Mouse (Mus musculus): ENCODE data around the gene Apc2. TPM values are rescaled to one million over a fixed set of nuclear protein-coding genes. Genes with fewer than 3 reads are reported as not detected.
"Not testable (repeated sequence)": the region's sequence is repeated elsewhere in the genome, so short reads cannot be mapped to it uniquely, and the experiment has no call there.

The Apc2 gene
- polyA plus RNA-seq, 1 experiment from 2014 or later, result 1.4 TPM

GRCm38 (mm10) chr10:80343425-80343895 lies 47.7 kb downstream of the Apc2 start:
- Histone ChIP-seq H3K9ac (ENCODE audit: low read length) (peak overlapping the region; percentile 27; the same call in 1 of the 2 replicates), H3K4me2 (ENCODE audit: low read length) (peak overlapping the region; percentile 59)

GRCm38 (mm10) chr10:80344131-80344661 lies 48.4 kb downstream of the Apc2 start:
- no peaks in the 10 kb centered on the region for H3K9me3 ChIP-seq (ENCODE audit: control insufficient read depth, low read length)
- H3K36me3 ChIP-seq (ENCODE audit: control insufficient read depth, insufficient read depth, low read length), result no peaks in the 10 kb centered on the region
- peaks cover 18 to 54% of the 10 kb centered on the region in 2 experiments; a peak in 3 of 4 replicates for H3K4me1 ChIP-seq (ENCODE audit: control insufficient read depth in 2 of 2, insufficient read depth in 2 of 2, low read length in 2 of 2)
- no peak for ATAC-seq (ENCODE audit: insufficient number of reproducible peaks, insufficient read depth, low FRiP score, low read depth)
- H3K27ac ChIP-seq (replicated peaks in 1 of 2; ENCODE audit: control insufficient read depth in 1 of 2, insufficient read depth in 1 of 2, low read depth in 2 of 2, low read length in 2 of 2), result no peak overlapping the region
- WGBS, result 22% methylated on average over 9 of the region's 9 CpGs
- H3K4me3 ChIP-seq (ENCODE audit: control insufficient read depth in 1 of 2, insufficient read depth in 1 of 2, low read depth in 1 of 2, low read length in 2 of 2), result no peak overlapping the region
- H3K4me2 ChIP-seq (ENCODE audit: low read length), result no peak overlapping the region
- H3K9ac ChIP-seq (ENCODE audit: low read length), result no peak overlapping the region
- peaks cover 87% of the 10 kb centered on the region for H3K27me3 ChIP-seq (ENCODE audit: control insufficient read depth, insufficient read depth, low read length)

More at GRCm38 (mm10) chr10:80343425-80343895, 47.7 kb downstream of the Apc2 start:
- H3K36me3 ChIP-seq (ENCODE audit: control insufficient read depth, insufficient read depth, low read length), result no peaks in the 10 kb centered on the region
- 37% methylated on average over 13 of the region's 13 CpGs for WGBS
- H3K4me1 ChIP-seq (ENCODE audit: control insufficient read depth in 2 of 2, insufficient read depth in 2 of 2, low read length in 2 of 2), result peaks cover 13 to 47% of the 10 kb centered on the region in 2 experiments; a peak in 3 of 4 replicates
- peaks cover 79% of the 10 kb centered on the region for H3K27me3 ChIP-seq (ENCODE audit: control insufficient read depth, insufficient read depth, low read length)
- H3K27ac ChIP-seq (replicated peaks in 1 of 2; ENCODE audit: control insufficient read depth in 1 of 2, insufficient read depth in 1 of 2, low read depth in 2 of 2, low read length in 2 of 2), result no peak overlapping the region
- no peak; the same call in 1 of the 2 replicates for ATAC-seq (ENCODE audit: insufficient number of reproducible peaks, insufficient read depth, low FRiP score, low read depth)
- no peaks in the 10 kb centered on the region for H3K9me3 ChIP-seq (ENCODE audit: control insufficient read depth, low read length)
- H3K4me3 ChIP-seq (ENCODE audit: control insufficient read depth in 1 of 2, insufficient read depth in 1 of 2, low read depth in 1 of 2, low read length in 2 of 2), result peak overlapping the region in 1 of 2 experiments; percentile 27; a peak in 2 of 4 replicates

DNA sequence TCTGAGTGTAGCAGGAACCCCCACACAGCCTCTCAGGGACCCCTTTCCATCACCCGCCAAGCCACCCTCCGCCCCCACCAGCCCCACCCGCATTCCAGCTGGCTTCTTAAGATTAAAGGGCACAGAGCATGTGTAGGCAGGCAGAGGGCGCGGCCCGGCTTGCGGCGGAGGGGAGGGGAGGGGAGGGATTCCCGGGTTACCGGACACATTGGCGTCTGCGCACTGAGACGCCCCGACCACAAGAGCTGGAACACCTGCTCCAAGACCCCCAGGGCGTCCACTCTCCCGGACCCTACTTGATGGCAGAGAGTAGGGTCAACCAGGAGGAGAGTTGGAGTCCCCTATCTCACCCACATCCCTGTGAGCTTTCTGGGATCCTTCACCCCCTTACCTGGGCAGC lies 49.3 kb downstream of the Apc2 start:
- WGBS, result 7% methylated on average over 16 of the region's 16 CpGs
- Histone ChIP-seq H3K36me3 (ENCODE audit: control insufficient read depth, insufficient read depth, low read length) (no peaks in the 10 kb centered on the region), H3K27me3 (ENCODE audit: control insufficient read depth, insufficient read depth, low read length) (peaks cover 93% of the 10 kb centered on the region), H3K4me2 (ENCODE audit: low read length) (no peak overlapping the region), H3K9ac (ENCODE audit: low read length) (no peak overlapping the region; the same call in 1 of the 2 replicates), H3K27ac (replicated peaks in 1 of 2; ENCODE audit: control insufficient read depth in 1 of 2, insufficient read depth in 1 of 2, low read depth in 2 of 2, low read length in 2 of 2) (no peak overlapping the region), H3K4me1 (ENCODE audit: control insufficient read depth in 2 of 2, insufficient read depth in 2 of 2, low read length in 2 of 2) (peaks cover 19 to 56% of the 10 kb centered on the region in 2 experiments; a peak in 3 of 4 replicates), H3K9me3 (ENCODE audit: control insufficient read depth, low read length) (no peaks in the 10 kb centered on the region), H3K4me3 (ENCODE audit: control insufficient read depth in 1 of 2, insufficient read depth in 1 of 2, low read depth in 1 of 2, low read length in 2 of 2) (no peak overlapping the region)
- ATAC-seq (ENCODE audit: insufficient number of reproducible peaks, insufficient read depth, low FRiP score, low read depth), result no peak

- H3K9me3 ChIP-seq (ENCODE audit: control insufficient read depth, low read length); H3K27ac ChIP-seq (replicated peaks in 1 of 2; ENCODE audit: control insufficient read depth in 1 of 2, insufficient read depth in 1 of 2, low read depth in 2 of 2, low read length in 2 of 2); H3K4me2 ChIP-seq (ENCODE audit: low read length); H3K4me3 ChIP-seq (ENCODE audit: control insufficient read depth in 1 of 2, insufficient read depth in 1 of 2, low read depth in 1 of 2, low read length in 2 of 2); ATAC-seq (ENCODE audit: insufficient number of reproducible peaks, insufficient read depth, low FRiP score, low read depth); H3K9ac ChIP-seq (ENCODE audit: low read length); H3K36me3 ChIP-seq (ENCODE audit: control insufficient read depth, insufficient read depth, low read length): not testable (repeated sequence)
- peaks cover 91% of the 10 kb centered on the region for H3K27me3 ChIP-seq (ENCODE audit: control insufficient read depth, insufficient read depth, low read length)
- H3K4me1 ChIP-seq (ENCODE audit: control insufficient read depth in 2 of 2, insufficient read depth in 2 of 2, low read length in 2 of 2), result peaks cover 19 to 56% of the 10 kb centered on the region in 2 experiments; a peak in 3 of 4 replicates
- 91% methylated on average over 5 of the region's 6 CpGs for WGBS
These were observed 50.2 kb downstream of the Apc2 start for GRCm38 (mm10) chr10:80345929-80346328.

- Histone ChIP-seq H3K4me2 (ENCODE audit: low read length) (peak overlapping the region; percentile 72), H3K27ac (replicated peaks in 1 of 2; ENCODE audit: control insufficient read depth in 1 of 2, insufficient read depth in 1 of 2, low read depth in 2 of 2, low read length in 2 of 2) (no peak overlapping the region), H3K36me3 (ENCODE audit: control insufficient read depth, insufficient read depth, low read length) (no peaks in the 10 kb centered on the region), H3K9ac (ENCODE audit: low read length) (peak overlapping the region; percentile 73), H3K4me1 (ENCODE audit: control insufficient read depth in 2 of 2, insufficient read depth in 2 of 2, low read length in 2 of 2) (peaks cover 17 to 50% of the 10 kb centered on the region in 2 experiments; a peak in 3 of 4 replicates), H3K27me3 (ENCODE audit: control insufficient read depth, insufficient read depth, low read length) (peaks cover 88% of the 10 kb centered on the region), H3K9me3 (ENCODE audit: control insufficient read depth, low read length) (no peaks in the 10 kb centered on the region), H3K4me3 (ENCODE audit: control insufficient read depth in 1 of 2, insufficient read depth in 1 of 2, low read depth in 1 of 2, low read length in 2 of 2) (peak overlapping the region; percentile 41 to 44)
- ATAC-seq (ENCODE audit: insufficient number of reproducible peaks, insufficient read depth, low FRiP score, low read depth), result no peak
- WGBS, result 10% methylated on average over 17 of the region's 17 CpGs
These were observed 51.8 kb downstream of the Apc2 start for GRCm38 (mm10) chr10:80347514-80347967.

DNA sequence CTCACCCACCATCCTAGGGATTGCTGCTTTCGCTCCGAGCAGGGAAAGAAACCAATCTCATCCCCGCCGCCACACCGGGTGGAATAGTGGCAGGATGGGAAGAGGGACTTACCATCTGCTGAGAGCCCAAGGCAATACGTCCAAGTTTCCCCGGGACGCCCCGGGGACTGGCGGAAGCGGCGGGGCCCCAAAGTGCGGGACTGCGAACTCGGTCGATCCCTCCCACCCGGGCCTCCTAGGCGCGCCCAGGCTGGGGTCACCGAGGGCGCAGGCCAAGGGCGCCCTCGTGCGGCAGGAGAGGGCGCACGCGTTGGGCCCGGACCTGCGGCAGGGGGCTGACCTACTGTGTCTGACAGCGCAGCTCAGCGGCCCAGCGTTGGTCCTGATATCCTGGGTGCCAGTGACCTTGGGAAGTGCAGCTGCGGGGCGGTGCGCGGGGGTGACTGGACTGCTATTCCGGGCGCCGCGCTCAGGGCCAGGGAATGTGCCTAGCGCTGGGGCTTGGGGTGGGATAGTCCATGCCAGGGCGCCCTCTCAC lies 52.5 kb downstream of the Apc2 start, which contains the start of gene Adamtsl5:
Gene Adamtsl5 (minus strand): TSS at position 169 of the 538 bp plus-strand sequence.
- Histone ChIP-seq H3K4me3 (ENCODE audit: control insufficient read depth in 1 of 2, insufficient read depth in 1 of 2, low read depth in 1 of 2, low read length in 2 of 2) (peak within 1 kb of the TSS; percentile 41 to 44), H3K9ac (ENCODE audit: low read length) (peak within 1 kb of the TSS; percentile 73), H3K27me3 (ENCODE audit: control insufficient read depth, insufficient read depth, low read length) (peaks cover 84% of the 10 kb centered on the region), H3K27ac (replicated peaks in 1 of 2; ENCODE audit: control insufficient read depth in 1 of 2, insufficient read depth in 1 of 2, low read depth in 2 of 2, low read length in 2 of 2) (0 out of 4 replicates have a peak within 1 kb of the TSS, but pooled peaks of 1 of the 2 experiments have one; percentile 19), H3K36me3 (ENCODE audit: control insufficient read depth, insufficient read depth, low read length) (no peaks in the 10 kb centered on the region), H3K4me2 (ENCODE audit: low read length) (peak within 1 kb of the TSS; percentile 72), H3K9me3 (ENCODE audit: control insufficient read depth, low read length) (no peaks in the 10 kb centered on the region), H3K4me1 (ENCODE audit: control insufficient read depth in 2 of 2, insufficient read depth in 2 of 2, low read length in 2 of 2) (peaks cover 14 to 42% of the 10 kb centered on the region in 2 experiments; a peak in 3 of 4 replicates)
- WGBS, result under 1% methylated on average over 42 of the region's 42 CpGs
- ATAC-seq (ENCODE audit: insufficient number of reproducible peaks, insufficient read depth, low FRiP score, low read depth), result peak; percentile 41

- H3K27ac ChIP-seq (replicated peaks in 1 of 2; ENCODE audit: control insufficient read depth in 1 of 2, insufficient read depth in 1 of 2, low read depth in 2 of 2, low read length in 2 of 2), result 0 out of 4 replicates have a peak overlapping the region, but pooled peaks of 1 of the 2 experiments have one; percentile 19
- no peaks in the 10 kb centered on the region for H3K9me3 ChIP-seq (ENCODE audit: control insufficient read depth, low read length)
- 15% methylated on average over 26 of the region's 26 CpGs for WGBS
- H3K36me3 ChIP-seq (ENCODE audit: control insufficient read depth, insufficient read depth, low read length), result no peaks in the 10 kb centered on the region
- H3K9ac ChIP-seq (ENCODE audit: low read length), result peak overlapping the region; percentile 73; the same call in 1 of the 2 replicates
- peaks cover 12 to 37% of the 10 kb centered on the region in 2 experiments; a peak in 3 of 4 replicates for H3K4me1 ChIP-seq (ENCODE audit: control insufficient read depth in 2 of 2, insufficient read depth in 2 of 2, low read length in 2 of 2)
- H3K4me3 ChIP-seq (ENCODE audit: control insufficient read depth in 1 of 2, insufficient read depth in 1 of 2, low read depth in 1 of 2, low read length in 2 of 2), result peak overlapping the region; percentile 41 to 44; a peak in 3 of 4 replicates
- H3K4me2 ChIP-seq (ENCODE audit: low read length), result peak overlapping the region; percentile 72
- H3K27me3 ChIP-seq (ENCODE audit: control insufficient read depth, insufficient read depth, low read length), result peaks cover 84% of the 10 kb centered on the region
- ATAC-seq (ENCODE audit: insufficient number of reproducible peaks, insufficient read depth, low FRiP score, low read depth), result no peak
These were observed 53.2 kb downstream of the Apc2 start for GRCm38 (mm10) chr10:80348981-80349380.
